Mouse (Mus musculus) lung, adult 2 months (tissue): ENCODE data around the gene Ppp2r5e. TPM values are rescaled to one million over a fixed set of nuclear protein-coding genes. Genes with fewer than 3 reads are reported as not detected.

Experiments
- DNase-seq: peaks from one replicate; pipeline ENCODE4 v3.0.0; 2022
- H3K4me1 ChIP-seq: fragments of 200-500 bp; 2 replicates; pipeline ENCODE4 v1.6.1; 2011; ENCODE audit warnings: low read length; ENCODE audit not compliant: control insufficient read depth, insufficient read depth
- H3K4me3 ChIP-seq: fragments of 200-500 bp; replicated peaks from 2 replicates; pipeline ENCODE3; 2011; ENCODE audit warnings: low read depth, mild to moderate bottlenecking, control low read depth, low read length; ENCODE audit errors: extremely low read depth
- CTCF ChIP-seq: fragments of 200-500 bp; IDR thresholded peaks from 2 replicates; pipeline ENCODE4 v1.5.1; 2011; ENCODE audit warnings: mild to moderate bottlenecking, low read length, control low read depth; ENCODE audit not compliant: insufficient read depth
- POLR2A ChIP-seq: fragments of 200-500 bp; IDR thresholded peaks from 2 replicates; pipeline ENCODE4 v1.6.1; 2011; ENCODE audit warnings: low read depth, mild to moderate bottlenecking, control low read depth, low read length, borderline replicate concordance; ENCODE audit errors: extremely low read depth
- WGBS: fragments of 180-500 bp; shearing (Covaris S2); methylation state at CpG from one replicate; pipeline ENCODE4 v1.1.7; 2018; 5-methylcytosine and 5-hydroxymethylcytosine counted together
- polyA plus RNA-seq: library from polyadenylated mRNA; depleted of rRNA; stranded (reverse); fragments of >200 nt; gene quantifications from 2 replicates; pipeline ENCODE4 v1.2.3, GENCODE M21; 2012; rRNA removed

Ppp2r5e gene
- 13.8 and 23.3 TPM in 2 replicates for polyA plus RNA-seq

DNA sequence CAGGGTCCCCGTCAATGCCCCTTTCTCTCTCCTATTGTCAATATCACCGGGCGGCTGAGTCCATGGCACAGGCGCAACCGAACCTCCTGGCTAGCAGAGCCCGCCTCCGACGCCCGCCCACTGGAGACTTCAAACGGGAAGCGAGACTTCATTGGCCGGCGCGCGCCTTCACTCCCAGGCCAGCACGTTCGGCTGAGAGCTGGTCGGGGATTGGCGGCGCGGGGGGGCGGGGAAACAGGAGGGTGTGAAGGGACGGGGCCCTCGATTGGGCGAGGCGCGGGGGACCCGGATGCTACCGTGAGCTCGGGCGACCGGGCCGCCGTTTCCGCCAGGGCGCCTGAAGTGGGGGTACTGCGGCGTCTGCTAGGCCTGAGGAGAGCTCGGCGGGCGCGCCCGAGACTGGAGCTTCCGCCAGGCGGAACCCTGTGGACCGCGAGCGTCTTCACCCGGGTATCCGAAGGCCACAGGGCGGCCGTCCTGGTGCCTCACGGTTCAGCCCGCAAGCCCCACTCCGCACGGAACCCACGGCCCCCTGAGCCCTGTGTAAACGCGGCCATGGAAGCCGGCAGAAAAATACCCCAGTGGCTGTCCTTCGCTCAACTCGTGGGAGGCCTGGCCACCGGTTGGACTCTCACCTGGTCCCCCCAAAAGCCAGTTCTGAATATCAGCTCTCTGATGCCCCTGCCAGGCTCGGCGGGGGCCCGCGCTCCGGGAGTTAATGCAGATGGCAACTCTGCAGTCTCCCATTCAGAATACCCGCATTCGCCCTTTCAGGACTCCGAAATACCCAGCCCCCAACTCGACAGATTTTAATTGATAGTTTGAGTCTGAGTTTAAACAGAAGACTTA lies at the start of gene Ppp2r5e:
TSS of gene Ppp2r5e (minus strand) at position 92 of the 849 bp plus-strand sequence.
- H3K4me3 ChIP-seq, result peak within 1 kb of the TSS; percentile 97
- WGBS, result under 1% methylated on average over 72 of the region's 72 CpGs
- TF ChIP-seq POLR2A (peak; percentile 81; the same call in 1 of the 2 replicates), CTCF (no peak)
- DNase-seq, result peak; percentile 97
- peaks cover 10% of the 10 kb centered on the region for H3K4me1 ChIP-seq

DNA sequence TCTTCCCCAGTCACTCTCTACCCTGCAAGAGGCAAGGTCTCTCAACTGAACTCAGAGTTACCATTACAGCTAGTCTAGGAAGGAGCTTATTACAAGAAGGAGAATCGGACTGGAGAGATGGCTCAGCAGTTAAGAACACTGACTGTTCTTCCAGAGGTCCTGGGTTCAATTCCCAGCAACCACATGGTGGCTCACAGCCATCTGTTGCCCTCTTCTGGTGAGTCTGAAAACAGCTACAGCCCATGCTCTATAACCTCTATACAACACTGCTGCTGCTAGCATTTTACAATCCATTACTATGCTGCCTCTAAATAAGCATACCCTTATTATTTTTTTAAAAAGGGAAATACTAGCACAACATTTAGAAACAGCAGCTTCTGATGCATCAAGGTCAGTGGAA lies 49.7 kb upstream of the Ppp2r5e start:
- DNase-seq, result no peak
- H3K4me1 ChIP-seq, result no peaks in the 10 kb centered on the region
- TF ChIP-seq POLR2A (no peak), CTCF (0 out of 2 replicates have a peak, but pooled peaks have one; percentile 7)
- WGBS, result 95% methylated on average over 1 of the region's 1 CpGs
- no peak overlapping the region for H3K4me3 ChIP-seq

DNA sequence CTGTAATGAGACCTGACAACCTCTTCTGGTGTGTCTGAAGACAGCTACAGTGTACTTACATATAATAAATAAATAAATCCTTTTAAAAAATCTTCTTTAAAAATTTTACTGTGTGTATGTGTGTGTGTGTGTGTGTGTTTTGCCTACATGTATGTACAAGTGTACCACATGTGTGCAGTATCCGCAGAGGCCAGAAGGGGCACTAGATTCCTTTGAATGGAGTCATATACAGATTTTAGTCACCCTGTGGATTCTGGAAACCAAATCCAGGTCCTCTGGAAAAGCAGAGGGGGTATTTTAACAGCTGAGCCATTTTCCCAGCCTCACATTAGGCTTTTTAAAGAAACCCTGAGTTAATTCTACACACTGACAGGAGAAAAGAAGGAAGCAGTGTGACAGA lies 45.7 kb upstream of the Ppp2r5e start:
- Histone ChIP-seq H3K4me3 (no peak overlapping the region), H3K4me1 (no peaks in the 10 kb centered on the region)
- TF ChIP-seq POLR2A (no peak), CTCF (no peak)
- WGBS, result 98% methylated on average over 1 of the region's 1 CpGs
- DNase-seq, result no peak

DNA sequence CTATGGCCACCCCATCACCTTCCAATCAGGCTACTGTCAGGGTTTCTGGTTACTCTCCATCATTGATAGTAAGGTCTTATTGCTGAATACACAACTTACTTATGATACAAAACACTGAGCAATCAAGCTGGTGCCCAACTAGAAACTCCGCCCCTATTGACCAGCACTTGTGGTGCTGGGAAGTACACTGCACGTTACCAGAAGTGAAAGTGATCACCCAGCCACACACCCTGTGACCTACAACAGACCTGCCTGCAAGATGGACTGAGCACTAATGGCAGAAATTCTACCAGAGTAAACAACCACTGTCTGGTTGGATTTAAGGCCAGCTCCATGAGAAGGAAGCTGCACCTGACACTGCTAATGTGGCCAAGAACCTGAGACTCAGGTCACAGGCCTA lies 42.3 kb upstream of the Ppp2r5e start:
- WGBS, result 65% methylated on average over 2 of the region's 2 CpGs
- Histone ChIP-seq H3K4me1 (no peaks in the 10 kb centered on the region), H3K4me3 (no peak overlapping the region)
- DNase-seq, result no peak
- no peak for TF ChIP-seq POLR2A
- TF ChIP-seq CTCF, result no peak

DNA sequence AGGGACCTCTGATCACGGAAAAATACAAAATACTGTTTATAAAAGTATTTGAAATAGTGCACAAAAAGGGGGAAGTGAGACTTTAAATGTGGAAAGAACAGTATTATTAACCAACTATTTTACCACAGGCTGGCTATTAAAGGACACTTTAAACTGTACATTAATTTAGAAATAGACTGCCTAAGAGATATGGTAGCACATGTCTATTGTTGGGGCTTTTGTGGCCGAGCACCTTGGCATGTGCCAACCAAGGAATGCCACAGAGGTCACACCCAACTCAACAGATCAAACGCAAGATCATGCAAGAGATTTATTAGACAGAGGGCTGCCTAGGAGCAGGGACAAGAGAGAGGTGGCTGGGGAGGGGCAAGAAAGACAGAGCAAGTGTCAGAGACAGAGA lies 41.1 kb upstream of the Ppp2r5e start:
- Histone ChIP-seq H3K4me1 (no peaks in the 10 kb centered on the region), H3K4me3 (no peak overlapping the region)
- DNase-seq, result no peak
- TF ChIP-seq POLR2A (no peak), CTCF (no peak)
- 61% methylated on average over 3 of the region's 3 CpGs for WGBS

DNA sequence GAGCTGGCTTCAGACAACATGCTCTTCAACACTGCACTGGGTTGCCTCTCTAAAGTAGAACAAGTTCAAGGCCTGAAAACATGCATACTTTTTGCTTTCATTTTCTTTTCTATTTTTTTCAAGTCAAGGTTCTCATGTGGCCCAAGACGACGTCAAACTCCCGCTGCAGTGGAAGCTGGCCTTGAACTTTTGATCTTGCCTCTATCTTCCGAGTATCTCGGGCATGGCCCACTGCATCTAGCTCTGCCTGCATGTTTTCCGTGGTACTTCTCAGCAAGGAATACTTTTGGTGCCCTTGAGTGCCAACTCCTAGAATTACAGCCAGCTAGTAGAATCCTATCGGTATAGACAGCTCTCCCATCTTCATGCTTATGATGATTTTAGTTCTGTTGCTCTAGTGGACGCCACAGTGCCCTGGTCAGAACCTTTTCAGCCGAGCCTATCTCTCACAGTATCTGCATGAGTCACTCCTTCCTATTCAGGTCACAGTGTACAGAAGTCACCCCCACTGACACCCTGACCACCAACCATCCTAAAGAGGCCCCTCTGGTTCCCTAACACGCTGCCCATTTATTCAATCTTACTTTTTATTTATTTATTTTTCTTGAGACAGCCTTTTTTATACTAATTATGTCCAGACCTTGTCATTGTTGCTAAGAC lies 39.9 kb upstream of the Ppp2r5e start:
- no peak overlapping the region for H3K4me3 ChIP-seq
- TF ChIP-seq CTCF, result no peak
- TF ChIP-seq POLR2A, result no peak
- no peak for DNase-seq
- H3K4me1 ChIP-seq, result no peaks in the 10 kb centered on the region
- 86% methylated on average over 10 of the region's 10 CpGs for WGBS

DNA sequence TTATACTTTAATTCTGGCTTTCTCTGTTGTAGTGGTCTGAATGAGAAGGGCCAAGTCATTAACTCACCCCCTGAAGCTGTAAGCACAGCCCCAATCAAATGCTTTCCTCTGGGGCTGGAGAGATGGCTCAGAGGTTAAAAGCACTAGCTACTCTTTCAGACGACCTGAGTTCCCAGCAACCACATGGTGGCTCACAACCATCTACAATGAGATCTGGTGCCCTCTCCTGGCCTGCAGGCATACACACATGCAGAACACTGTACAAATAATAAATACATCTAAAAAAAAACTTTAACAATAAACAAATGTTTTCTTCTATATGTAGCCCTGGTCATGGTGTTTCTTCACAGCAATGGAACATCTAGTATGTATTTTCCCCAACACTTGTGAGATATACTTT lies 33.6 kb upstream of the Ppp2r5e start:
- DNase-seq, result no peak
- 72% methylated on average over 1 of the region's 1 CpGs for WGBS

DNA sequence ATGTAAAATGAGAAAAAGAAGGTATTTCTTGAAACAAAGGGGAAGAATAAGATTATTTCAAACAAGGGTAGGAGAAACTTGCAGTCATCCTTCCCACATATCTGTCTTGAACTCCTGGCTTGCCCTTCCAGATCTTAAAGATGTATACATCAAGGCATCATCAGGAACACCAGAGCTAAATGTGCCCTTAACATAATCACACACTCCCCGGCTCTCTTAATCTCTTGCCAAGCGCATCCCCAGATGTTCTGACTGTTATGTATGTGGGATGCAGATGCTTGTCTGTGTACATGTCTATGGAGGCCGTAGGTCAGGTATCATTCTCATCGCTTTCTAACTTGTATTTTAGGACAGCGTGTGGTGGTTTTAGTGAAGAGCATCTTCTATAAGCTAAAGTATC lies 27.2 kb upstream of the Ppp2r5e start:
- TF ChIP-seq POLR2A (no peak), CTCF (no peak)
- WGBS, result 92% methylated on average over 5 of the region's 5 CpGs
- no peaks in the 10 kb centered on the region for H3K4me1 ChIP-seq
- H3K4me3 ChIP-seq, result no peak overlapping the region
- DNase-seq, result no peak

More for the DNA sequence above, 33.6 kb upstream of the Ppp2r5e start:
- 0 out of 2 replicates have a peak, but pooled peaks have one; percentile 2 for TF ChIP-seq CTCF
- no peak for TF ChIP-seq POLR2A
- no peaks in the 10 kb centered on the region for H3K4me1 ChIP-seq
- no peak overlapping the region for H3K4me3 ChIP-seq

DNA sequence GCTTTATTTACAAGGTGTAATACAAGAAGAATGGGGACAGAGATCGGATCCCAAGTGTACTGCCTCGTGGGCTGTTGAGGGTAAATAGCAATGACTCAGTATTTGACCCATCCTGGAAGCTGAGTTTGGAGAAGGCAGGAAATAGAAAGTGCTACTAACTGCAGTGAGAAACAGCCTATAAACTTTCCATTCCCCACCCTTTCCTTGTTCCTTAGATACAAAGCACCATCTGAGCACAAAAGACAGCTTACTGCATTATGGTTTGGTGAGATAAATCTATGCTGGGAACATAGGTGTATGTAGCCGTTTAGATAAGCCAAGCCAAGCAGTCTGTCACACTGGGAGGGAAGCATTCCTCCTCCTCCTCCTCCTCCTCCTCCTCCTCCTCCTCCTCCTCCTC lies 26.8 kb upstream of the Ppp2r5e start:
- 40% methylated on average over 3 of the region's 3 CpGs for WGBS
- Histone ChIP-seq H3K4me3 (no peak overlapping the region), H3K4me1 (no peaks in the 10 kb centered on the region)
- TF ChIP-seq POLR2A (no peak), CTCF (no peak)
- DNase-seq, result no peak
